Mouse (Mus musculus): ENCODE results near the gene Xpa.

- no peak for TF ChIP-seq CTCF (IDR thresholded peaks at IDR 0.05; ENCODE audit: low read depth, low read length)
- TF ChIP-seq POLR2A (IDR thresholded peaks at IDR 0.05; ENCODE audit: extremely low read depth, insufficient read depth, low read length), result no peak
These were observed 39.8 kb upstream of the Xpa start for GRCm38 (mm10) chr4:46235871-46236270.
